Mouse (Mus musculus): ENCODE measurements around the gene Dlx3.

Gene Dlx3

DNA sequence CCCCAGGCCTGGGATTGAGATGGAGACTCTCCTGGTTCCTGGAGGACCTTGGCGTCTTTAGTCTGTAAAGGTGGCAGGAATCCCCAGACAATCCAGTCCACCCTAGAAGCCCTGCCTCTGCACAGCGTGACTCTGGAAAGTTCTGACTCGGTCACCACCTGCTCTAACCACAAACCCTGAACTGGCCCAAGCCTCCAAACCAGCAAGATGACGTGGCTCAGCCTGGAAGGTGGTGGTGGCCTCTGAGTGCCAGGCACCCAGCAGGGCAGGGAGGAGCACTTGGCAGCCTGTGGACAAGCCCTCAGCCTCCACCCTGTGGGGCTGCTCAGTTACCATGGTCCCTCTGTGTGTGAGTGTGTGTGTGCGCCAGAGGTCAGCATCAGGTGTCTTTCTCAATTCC, 38.0 kb downstream of the Dlx3 start:
- DNase-seq, result no peak

DNA sequence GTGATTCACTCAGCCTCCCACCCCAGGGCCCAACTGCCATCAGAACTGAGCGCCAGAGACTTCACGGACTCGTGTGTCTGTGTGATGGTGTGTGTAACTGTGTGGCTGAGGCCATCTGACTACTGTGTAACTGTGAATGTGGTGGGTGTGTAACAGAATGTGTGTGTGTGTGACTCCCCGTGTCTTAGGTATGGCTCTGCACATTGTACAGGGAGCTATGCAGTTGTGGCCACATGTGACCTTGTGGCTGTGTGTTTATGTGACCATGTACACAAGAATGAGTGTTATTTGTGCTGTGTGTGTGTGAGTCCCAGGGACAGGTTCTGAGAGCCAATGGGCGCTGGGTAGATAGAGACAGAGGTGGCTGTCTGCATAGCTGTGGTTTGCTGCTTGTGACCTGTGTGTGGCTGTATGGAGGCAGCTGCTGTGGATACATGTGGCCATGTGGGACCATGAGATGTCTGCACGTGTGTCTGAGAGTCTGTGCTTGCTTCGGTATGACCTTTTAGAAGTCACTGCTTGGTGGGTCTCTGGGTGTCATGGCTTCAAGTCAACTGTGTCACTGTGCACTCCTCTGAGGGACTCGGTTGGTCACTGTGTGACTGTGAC, 39.9 kb downstream of the Dlx3 start:
- no peak for DNase-seq

DNA sequence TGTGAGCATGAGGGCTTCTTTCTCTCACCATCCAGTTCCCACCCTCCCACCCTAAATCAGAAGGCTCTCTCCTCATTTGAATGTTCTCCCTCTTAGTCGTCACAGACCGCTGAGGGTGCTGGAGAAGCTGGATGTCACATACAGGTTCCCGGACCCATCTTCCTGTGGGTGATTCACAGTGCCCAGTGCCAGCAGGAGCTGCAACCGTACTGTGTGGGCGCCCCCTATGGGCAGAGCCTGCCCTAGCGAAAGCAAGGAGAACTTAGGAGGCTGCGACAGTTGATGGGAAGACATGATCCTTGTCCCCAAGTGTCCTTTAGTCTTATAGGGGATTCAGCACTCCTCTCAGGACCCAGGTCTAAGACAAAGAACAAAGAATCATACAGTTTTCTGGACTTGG, 40.8 kb downstream of the Dlx3 start:
- no peak for DNase-seq

DNA sequence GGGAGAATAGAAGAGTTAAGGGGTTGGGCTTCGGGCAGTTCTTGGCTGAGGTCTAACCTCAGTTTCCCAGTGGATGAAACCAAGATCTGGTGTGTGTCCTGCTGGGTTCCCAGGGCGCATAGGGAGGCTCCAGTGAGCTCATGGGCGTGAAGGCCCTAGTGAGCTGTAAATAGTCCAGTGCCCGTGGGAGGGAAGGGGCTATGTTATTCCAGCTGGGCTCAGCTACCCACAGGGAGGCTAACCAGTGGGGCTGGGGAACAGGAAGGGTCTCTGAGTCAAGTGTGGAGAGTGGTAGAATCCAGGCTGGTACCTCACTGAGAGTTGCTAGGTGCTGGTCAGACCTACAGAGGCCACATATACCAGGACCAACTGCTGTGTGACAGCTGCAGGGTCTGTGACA, 41.8 kb downstream of the Dlx3 start:
- DNase-seq, result no peak

DNA sequence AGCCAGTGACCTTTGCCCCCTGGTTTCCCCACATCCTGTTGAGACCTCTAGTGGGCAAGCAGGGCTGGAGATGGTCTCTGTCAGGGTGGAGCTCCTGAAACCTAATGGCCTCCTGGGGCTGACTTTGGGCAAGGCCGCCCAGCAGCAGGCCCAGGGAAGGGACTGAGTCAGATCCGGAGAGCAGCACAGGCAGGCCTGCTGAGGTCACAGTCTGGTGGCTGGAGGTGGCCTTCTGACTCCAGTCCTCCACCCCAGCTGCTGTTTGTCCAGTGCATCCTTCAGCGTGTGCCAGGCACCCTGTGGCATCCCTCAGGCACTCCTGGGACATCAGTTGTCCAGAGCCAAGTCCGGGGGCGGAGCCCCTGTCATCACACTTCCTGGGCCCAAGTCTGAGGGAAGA, 45.9 kb downstream of the Dlx3 start:
- DNase-seq, result no peak
